Mouse (Mus musculus) embryo, embryonic 10.5 days (tissue): Measurements from ENCODE around the gene Sel1l3.

Source experiments
- DNase-seq: peaks from one replicate; pipeline ENCODE4 v3.0.0-alpha.2; 2015; ENCODE audit warnings: low spot score

Sel1l3 gene

DNA sequence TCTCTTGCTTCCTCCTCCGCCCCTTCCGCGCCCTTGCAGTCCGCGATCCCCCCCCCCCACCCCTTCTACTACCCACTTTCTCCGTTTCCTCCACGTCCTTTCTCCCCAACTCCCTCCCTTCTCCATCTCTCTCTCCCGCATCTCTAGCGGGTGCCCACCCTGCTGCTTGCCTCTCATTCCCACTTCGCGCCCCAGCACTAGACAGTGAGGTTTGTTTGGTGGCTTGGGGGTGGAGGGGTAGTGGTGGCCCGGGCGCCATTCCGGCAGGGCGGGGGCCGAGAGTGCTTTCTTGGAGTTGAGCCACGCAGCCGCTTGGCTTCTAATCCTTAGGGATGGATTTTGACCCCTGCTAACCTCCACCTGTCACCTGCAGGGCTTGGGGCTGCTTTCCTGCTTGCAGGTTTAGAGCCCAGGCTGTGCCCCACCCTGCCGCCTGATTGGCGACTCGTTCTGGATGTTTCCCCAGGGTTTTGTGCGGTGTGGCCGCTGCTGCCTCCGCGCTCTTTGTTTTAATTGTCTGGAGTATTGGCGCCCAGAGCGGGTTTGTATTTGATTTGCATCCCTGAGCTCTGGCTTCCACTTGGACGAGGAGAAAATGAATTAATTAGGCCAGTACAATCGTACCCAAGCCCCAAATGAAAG is at the start of gene Sel1l3:
Gene Sel1l3 (minus strand): TSS at position 217 of the 642 bp plus-strand sequence.
- peak; percentile 51 for DNase-seq

DNA sequence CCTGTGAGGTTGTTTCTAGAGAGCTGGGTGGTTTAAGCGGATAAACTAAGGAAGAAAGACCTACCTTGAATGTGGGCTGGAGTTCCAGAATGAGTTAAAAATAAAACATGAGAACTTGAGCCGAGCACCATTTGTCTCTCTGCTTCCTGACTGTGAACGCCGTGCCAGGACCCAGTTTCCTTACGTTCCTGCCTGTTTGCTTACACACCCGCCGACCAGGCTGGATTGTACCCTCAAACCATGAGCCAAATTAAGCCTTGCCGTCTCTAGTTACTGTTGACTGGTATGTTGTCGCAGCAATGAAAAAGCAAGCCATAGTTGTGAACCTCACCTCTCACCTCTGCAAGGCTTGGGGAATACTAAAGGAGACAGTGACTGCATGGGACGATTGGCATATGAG is 48.3 kb upstream of the Sel1l3 start:
- DNase-seq, result no peak

DNA sequence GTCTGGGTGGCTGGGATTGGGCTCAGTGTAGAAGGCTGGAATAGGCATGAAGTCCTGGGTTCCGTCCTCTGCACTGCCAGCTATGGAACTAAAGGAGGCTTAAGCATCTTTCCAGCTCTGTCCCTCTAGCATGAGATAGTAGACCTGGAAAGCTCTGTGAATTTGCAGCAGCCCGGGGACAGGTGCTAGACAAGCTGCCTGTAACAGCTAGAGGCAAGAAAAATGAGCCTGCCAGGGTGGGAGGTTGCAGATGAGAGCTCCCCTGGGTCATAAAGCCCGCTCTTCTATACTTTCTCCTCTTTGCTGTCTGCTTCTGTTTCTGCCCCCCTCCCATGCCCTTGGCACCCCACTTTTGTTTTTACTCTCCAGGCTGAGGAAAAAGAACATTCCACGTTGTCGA is 46.2 kb upstream of the Sel1l3 start:
- DNase-seq, result no peak

DNA sequence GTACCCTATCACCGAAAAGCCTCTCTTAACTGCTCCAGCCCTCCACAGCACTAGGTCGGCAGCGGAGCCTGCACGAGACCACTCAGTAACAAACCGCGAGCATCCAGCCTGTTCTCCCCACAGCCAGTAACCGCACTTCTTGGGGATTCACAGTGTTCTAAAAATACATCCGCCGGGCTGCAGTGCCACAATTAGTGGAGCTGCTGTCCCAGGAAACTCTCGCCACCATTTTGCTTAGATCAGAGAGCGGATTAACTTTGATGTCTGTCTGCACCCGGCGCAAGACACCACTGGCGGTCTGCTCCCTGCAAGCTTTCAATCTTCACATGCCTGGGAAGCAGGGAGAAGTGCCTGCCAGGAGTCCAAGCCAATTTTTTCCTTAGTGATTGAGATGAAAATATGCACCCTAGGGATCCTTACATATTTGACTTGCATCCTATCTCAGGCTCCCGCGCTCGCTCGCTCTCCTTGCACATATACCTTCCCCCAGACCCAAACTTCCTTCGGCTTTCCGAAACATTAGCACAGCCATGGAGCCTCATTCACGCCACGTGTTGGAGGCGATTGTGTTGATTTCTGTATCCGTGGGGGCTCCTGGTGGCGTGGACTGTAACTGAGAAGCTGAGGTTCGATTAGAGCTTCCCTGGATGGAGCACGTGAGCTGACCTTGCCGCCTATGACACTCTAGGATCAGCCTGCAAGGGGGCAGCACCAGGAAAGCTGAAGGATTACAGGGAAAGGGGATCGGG is 44.5 kb upstream of the Sel1l3 start:
- peak; percentile 67 for DNase-seq

DNA sequence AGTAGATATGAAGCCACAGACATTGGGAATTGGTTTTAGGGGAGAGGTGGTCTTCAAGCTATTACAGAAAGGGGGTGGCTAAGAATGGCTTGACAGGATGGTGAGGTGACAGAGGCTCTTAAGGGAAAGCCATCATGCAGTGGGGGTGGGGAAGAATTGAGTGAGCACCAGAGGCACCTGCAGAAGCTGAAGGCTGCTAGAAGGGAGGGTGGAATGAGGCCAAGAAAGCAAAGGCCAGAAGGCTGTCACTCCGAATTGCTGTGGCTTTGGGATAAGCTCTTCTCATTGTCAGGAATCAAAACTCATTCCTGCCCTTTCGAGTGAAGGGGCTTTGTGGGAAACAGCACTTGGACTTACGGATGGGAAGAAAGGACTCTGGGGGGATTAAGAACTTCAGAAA is 41.1 kb upstream of the Sel1l3 start:
- no peak for DNase-seq

DNA sequence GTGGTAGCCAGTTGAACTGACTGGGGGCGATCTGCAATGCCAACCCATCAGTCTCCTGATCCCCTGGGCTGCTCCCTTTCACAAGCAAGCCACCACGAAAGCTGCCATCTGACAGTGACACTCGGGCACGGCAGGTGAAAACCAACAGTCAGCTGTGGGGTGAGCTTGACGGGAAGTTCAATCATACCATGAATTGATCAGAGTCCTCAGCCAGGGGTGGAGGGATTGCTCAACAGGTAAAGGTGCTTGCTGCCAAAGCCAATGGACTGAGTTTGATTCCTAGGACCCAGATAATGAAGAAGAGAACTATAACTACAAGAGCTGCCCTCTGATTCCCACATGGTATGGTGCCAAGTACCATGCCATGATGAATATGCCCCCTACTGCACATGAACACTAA is 40.4 kb upstream of the Sel1l3 start:
- DNase-seq, result no peak

DNA sequence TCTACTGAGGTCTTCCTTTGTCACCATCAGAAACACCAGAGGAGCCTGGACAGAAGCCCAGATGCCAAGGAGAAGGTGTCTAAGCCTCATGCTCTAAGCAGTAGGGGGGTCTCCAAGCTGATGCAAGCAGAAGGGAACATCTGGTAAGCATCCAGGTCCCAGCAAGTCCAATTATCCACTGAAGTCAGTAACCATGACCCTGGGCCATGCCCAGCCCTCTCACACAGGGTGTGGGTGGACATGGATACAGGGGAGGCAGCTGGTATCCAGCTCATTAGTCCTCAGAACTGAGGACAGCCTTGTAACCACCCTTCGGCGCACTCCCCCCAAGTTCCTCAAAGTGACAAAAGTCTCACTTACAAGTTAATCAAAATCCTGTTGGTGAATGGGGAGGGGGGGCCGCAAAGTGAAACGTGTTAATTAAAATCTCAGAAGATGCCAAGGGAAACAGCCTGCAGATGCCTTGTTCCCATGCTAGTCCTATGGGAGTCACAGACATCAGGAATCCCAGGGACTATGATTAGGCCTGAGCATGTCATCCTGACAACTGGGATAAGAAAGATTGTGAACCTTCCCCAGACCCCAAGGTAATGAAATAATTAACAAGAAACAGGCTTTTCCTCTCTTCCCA is 35.8 kb upstream of the Sel1l3 start:
- DNase-seq, result no peak

DNA sequence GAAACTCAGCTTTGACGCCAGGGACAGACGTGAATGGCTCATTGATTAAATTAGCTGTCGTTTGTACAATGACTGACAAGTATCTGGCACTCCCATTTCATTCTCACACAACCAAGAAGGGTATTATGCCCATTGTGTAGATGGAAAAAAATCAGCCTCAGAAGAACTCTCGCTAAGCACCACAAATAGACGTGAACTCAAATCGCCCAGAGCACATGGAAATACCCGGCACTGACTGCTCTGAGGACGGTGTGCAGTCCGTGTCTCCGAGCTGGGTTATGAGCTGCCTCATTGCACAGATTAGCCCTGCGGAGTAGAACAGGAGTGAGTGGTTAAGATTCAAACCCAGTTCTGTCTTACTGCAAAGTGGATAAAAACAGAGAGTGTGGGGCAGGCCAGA is 34.8 kb upstream of the Sel1l3 start:
- no peak for DNase-seq

DNA sequence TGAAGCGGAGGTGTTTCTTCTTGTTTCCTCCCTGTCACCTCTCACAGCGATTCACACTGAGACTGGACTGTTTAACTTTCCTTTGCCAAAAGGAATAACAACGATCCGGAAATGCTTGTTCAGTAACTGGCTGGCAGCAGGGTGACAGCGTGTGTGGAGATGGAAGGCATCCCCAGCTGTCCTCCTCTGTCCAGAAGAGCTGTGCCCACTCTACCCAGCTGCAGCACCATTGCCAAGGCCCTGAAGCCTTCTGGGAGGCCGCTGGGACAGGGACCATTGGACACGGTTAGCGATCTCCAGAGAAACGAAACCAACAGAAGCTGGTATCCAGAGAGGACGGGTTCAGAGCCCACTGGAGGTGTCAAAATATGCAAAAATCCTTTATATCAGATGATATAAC is 30.2 kb upstream of the Sel1l3 start:
- DNase-seq, result no peak

DNA sequence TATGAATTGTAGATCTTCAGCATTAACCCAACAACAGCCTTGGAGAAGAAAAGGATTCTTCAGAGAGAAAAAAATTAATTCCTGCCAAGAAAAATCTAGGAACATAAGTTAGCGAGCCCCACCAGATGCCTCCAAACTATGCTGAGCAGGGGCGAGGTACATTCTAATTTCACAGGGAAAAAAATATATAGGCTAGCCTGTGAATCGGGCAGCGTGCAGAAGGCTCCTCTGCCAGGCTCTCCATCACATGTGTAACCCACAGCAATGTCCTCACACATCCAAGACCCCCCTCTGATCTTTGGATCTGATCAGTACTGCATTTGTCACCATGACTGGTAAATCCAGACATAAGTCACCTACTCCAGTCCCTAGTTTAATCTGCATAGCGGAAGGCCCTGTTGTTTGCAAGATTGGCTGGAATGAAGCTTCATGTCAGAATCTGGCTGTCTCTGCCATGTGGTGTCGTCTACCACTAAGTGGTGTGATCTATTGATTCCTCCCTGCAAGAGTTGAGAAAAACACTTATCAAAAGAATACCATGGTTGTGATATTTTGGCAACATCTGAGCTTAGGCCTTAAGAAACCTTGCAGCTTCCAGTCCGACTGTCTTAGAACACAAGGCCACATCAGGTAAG is 29.3 kb upstream of the Sel1l3 start:
- no peak for DNase-seq

DNA sequence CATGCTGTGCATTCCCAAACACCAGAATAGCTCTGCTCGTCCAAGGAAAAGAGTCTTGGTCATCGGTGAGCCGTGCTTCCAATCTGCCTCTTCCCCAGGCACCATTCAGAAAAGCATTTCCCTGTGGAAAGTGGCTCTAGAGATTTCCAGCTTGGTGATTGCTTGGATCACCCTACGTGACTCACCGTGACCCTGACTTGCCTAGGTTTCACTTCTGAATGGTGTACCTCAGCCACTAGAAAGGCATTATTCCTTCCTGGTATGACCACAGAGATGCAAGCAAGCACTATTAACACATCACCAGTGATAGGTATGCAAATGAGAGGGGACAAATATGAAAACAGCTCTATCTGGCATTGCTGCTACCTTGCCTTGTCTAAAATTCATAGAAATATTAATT is 28.2 kb upstream of the Sel1l3 start:
- DNase-seq, result no peak

DNA sequence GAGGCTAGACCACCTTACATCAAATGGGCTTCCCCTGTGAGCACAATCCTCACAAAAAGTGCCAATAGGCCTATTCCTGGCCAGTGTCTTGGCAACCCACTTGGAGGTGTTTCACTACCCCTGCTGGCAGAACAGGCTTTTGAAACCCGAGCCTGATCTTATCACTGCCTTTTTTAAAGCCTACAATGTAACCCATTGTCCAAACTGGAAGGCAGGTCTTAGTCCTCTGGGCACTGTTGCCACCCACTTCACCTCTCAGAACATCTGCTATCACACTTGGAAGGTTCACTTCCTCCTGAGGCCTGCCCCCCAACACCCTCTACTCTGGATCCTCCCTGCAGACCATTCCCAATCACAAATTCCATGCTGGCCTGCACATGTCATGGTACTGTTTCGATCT is 27.4 kb upstream of the Sel1l3 start:
- no peak for DNase-seq

DNA sequence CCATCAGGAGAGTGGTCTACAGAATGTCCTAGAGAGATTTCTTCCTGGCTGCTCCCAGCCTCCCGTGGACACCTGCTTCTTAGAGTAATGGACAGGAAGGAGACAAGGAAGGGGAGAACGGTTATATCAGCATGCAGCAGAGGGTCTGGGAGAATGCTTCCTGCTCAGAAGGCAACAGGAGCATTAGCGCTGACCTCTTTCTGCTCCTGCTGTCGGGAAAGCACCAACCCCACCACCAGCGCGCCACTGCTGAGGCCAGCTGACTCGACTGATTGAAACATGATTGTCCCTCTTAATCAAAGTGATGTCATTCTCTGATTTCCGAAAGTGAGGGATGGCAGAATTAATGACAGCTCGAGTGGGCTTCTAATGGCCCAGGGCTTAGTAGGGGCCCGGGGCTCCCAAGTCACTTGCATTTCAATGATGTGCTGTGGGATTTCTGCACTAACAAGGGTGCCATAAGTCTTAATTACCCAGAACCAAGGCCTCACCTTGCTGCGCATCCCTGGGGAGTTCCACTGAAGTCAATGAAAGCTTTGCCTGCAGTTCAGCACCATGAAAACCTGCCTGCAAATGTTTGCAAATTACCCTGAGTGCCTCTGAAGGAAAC is 26.2 kb upstream of the Sel1l3 start:
- no peak for DNase-seq

DNA sequence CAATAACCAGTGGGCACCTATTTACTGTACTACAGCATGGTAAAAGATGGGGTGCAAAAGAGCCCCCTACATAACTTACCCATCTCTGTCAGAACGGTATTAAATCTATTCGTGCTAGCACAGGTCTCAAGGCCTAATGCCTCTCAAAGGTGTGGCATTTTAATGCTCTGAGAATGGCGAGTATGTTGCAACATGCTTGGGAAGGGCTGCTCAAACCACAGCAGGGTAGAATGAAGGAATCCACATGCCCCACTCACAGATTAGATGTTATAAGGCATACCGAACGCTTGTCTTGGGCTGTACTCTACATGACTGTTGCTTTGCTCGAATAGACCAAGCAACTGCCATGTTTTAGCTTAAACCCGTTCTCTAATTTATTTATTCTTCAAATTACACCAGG is 25.5 kb upstream of the Sel1l3 start:
- DNase-seq, result no peak

DNA sequence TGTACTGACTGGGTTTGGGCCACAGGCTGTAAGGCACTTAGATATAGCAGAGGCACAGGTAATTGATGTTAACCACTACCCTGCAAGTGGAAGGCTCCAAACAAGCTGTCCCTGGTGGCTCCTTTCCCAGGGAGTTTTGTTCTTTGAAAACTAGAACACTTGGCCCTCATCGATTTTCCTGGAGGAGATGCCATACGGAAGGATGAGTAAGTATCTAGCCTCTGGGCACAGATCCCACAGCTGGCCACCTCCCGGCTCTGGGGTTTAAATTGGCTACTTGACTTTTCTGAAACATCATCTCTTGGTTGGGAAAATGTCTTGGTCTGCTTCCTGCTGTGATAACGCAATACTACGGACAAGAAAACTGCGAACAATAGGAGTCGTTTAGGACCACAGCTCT is 25.0 kb upstream of the Sel1l3 start:
- DNase-seq, result no peak

DNA sequence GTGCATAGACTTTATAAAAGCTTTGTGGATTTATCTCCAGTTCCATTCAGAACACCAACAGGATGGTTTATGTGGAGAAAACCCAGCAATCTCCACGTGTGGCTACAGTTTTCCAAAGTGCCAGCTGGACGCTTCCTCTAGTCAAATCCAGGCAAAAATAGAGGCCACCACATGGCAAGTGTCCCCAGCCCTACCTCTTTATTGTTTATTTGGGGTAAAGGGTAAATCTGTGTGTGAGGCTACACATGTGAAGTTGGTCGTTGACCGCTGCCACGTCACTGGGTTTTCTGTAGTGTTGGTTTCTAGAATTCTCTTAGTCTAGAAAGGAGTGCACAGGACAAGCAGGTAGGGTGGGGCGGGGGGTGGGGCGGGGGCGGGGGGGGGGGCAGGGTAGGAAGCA is 23.0 kb upstream of the Sel1l3 start:
- no peak for DNase-seq

DNA sequence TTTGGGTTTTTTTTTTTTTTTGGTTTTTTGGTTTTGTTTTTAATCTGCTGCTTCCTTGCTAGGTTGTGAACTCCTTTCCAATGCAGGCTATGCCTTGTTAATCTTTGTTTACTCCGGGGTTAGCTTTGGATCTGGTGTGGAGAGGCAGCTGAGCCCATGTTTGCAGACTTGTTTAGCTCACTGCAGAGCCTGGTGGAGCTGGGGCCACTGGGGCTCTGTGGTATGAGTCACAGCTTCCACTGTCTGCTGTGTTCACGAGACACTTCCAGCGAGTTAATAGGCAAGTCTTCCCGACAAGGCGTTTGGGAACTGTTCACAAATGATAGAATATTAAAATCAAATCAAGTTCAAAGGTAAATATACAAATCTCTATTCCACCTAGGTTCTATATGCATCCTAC is 22.4 kb upstream of the Sel1l3 start:
- no peak for DNase-seq

DNA sequence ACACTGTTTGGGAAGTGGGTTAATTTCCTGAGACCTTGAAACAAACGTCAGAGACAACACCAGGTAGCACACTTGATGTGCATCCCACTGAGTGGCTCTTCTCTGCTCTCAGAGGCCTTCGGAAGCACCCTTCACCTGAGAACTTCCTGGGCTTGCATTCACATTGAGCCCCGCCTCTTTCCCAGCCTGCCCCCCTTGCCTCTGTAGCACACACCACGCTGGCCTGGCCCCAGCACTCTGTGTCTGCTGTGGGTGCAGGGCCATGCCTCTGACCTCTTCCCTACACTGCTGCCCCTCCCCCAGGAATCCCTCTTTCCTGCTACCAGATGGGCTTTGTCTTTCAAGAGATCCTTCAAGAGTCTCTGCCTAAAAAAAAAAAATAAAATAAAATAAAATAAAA is 21.8 kb upstream of the Sel1l3 start:
- DNase-seq, result peak; percentile 66

DNA sequence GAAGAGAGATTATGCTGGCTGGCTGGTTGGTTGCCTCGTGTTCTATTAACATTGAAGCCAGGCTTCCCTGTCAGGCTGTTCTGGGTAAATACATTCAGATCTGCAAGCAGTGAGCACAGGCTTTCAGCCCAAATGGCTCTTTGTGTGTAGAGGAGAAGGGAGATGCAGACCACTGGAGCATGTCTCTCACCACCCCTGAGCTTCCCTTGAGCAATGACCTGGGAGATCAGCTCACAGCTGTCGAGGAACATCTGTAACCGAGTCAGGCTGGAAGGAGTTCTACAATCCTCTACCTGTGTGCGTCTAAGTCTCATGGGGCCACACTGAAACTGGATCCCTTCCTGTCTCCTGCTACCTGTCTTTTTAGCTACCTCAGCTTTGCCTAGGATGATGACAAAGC is 16.8 kb upstream of the Sel1l3 start:
- no peak for DNase-seq

DNA sequence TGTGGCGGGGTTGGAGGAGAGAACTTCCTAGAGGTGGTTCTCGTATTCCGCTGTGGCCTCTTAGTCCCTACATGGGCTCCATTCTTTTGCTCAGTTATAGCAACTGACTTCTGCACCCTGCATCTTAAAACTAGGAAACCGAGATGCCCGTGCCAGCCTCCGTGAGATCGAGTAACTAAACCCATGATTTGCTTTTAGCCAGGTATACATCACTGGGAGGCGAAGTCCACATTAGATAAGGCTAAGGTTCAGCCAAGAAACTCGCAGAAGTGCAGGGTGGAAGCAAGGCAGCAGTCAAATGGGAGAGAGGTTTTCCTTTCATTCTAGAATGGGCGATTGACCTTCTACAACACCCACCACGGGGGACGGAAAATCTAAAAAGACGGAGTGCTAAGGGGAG is 11.7 kb upstream of the Sel1l3 start:
- no peak for DNase-seq

DNA sequence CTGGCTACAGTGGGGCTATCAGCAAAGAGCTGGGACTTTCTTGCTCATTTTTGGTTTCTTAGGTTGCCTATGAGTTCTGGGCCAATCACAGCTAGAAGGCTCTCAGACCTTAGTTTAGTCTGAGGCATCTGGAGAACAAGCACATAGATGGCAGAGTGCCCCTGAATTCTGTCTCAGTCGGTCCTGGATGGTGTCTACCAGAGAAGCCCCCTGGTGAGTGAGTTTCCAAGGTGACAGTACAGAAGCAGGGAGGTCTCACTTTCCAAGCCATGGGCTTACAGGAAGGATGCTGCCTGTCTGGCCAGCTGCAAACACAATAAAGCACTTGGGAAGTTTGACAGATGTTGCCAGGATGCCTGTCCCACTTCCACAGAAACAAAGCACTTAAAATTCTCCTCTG is 1.1 kb upstream of the Sel1l3 start:
- DNase-seq, result peak; percentile 21

DNA sequence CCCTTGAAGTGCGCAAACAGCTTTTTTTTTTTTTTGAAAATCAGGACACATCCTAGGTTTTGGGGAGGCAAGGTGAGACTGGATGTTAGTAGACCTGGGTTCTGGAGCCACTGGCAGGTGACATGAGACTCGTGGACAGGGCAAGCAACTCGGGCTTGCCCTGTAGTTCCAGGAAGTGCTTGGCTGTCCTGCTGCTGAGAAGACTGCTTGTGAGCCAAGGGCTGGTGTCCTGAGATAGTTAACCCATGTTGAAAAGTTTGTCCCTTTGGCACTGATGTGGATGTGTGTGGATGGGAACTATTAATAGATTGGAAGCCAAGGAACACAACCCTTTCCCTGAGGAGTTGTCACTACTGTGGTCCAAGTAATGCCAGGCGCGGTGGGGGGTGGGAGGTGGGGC is 635 bp upstream of the Sel1l3 start:
- DNase-seq, result no peak
